Comparison of ENCODE assay signal across 9 mouse cellular contexts in the genomic region with DNA sequence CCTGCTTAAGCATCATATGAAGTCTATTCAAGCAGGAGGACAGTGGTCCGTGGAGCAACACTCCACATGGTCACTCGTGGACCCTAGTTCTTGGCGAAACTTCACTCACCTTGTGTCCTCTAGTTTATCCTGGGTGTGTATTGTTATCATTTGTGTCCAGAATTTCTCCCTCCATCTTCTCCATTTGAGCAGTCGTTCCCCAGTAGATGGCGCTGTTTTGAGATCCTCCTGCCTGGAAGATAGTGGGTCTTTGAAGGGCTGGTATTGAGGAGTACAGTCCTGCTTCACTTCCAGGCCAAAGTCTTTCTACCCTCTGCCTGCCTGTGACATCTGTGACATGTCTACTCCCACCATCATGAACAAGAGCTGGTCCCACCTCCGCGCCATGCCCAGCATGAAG.
A peak's percentile ranks its signal among the peaks of the same experiment; 100 is the strongest.
DNase-seq lines count a peak whose midpoint lies in the region; ATAC-seq and TF ChIP-seq lines count a peak whose summit lies in the region.
"Had no signal": no experiment of that assay in that cellular context is flagged by ENCODE, and none has a peak within 500 bp of the region (broad histone marks: within the 10 kb centered on the region; RNA-seq: fewer than 3 reads in every experiment).

No protein-coding gene starts in this region.

- no peak for ATAC-seq in lung, embryonic 14.5 days (ENCODE audit: insufficient read depth)
- no peak for ATAC-seq in neural tube, embryonic 15.5 days (ENCODE audit: low FRiP score)

- H3K27ac ChIP-seq in thymus, adult 2 months (ENCODE audit: control insufficient read depth, insufficient read depth, low read length) = no peak overlapping the region
- H3K27ac ChIP-seq in lung, embryonic 14.5 days (ENCODE audit: low read depth) = no peak overlapping the region
- no peak overlapping the region for H3K27ac ChIP-seq in neural tube, embryonic 15.5 days (replicated peaks)
- H3K27ac ChIP-seq: neural tube, embryonic 13.5 days had no signal

- no peak overlapping the region for H3K4me2 ChIP-seq in lung, embryonic 14.5 days
- H3K4me2 ChIP-seq in neural tube, embryonic 15.5 days = no peak overlapping the region
- H3K4me2 ChIP-seq: neural tube, embryonic 13.5 days had no signal

- H3K9me3 ChIP-seq in lung, embryonic 14.5 days (ENCODE audit: low read depth, low read length) = no peaks in the 10 kb centered on the region
- no peaks in the 10 kb centered on the region for H3K9me3 ChIP-seq in neural tube, embryonic 15.5 days (replicated peaks)
- H3K9me3 ChIP-seq: neural tube, embryonic 13.5 days had no signal

- H3K36me3 ChIP-seq in thymus, adult 2 months (ENCODE audit: control insufficient read depth, insufficient read depth, low read length) = no peaks in the 10 kb centered on the region
- H3K36me3 ChIP-seq in lung, embryonic 14.5 days (ENCODE audit: insufficient read depth) = no peaks in the 10 kb centered on the region
- H3K36me3 ChIP-seq in neural tube, embryonic 15.5 days = no peaks in the 10 kb centered on the region
- H3K36me3 ChIP-seq: neural tube, embryonic 13.5 days had no signal

- H3K4me3 ChIP-seq in thymus, adult 2 months (ENCODE audit: control insufficient read depth, insufficient read depth, low read length) = no peak overlapping the region
- H3K4me3 ChIP-seq in lung, embryonic 14.5 days (ENCODE audit: low read depth, low read length) = no peak overlapping the region
- H3K4me3 ChIP-seq in neural tube, embryonic 15.5 days (replicated peaks) = no peak overlapping the region
- H3K4me3 ChIP-seq: neural tube, embryonic 13.5 days had no signal

- no peaks in the 10 kb centered on the region for H3K27me3 ChIP-seq in thymus, adult 2 months (ENCODE audit: control insufficient read depth, insufficient read depth, low read length)
- H3K27me3 ChIP-seq in lung, embryonic 14.5 days (ENCODE audit: insufficient read depth, low read length) = no peaks in the 10 kb centered on the region
- H3K27me3 ChIP-seq in neural tube, embryonic 15.5 days (replicated peaks) = no peaks in the 10 kb centered on the region
- H3K27me3 ChIP-seq: neural tube, embryonic 13.5 days had no signal

- TF ChIP-seq CTCF in thymus, adult 2 months (IDR thresholded peaks at IDR 0.05; ENCODE audit: borderline replicate concordance, control insufficient read depth, extremely low read depth, insufficient read depth, low read length, poor library complexity) = no peak
- TF ChIP-seq CTCF in lung, embryonic 14.5 days (IDR thresholded peaks at IDR 0.05; ENCODE audit: low read depth) = peak; percentile 57

- 57% methylated on average over 7 of the region's 7 CpGs for WGBS in thymus, adult 2 months
- WGBS in lung, embryonic 14.5 days = 56% methylated on average over 7 of the region's 7 CpGs
- WGBS in neural tube, embryonic 15.5 days = 49% methylated on average over 7 of the region's 7 CpGs

- H3K4me1 ChIP-seq in thymus, adult 2 months (replicated peaks; ENCODE audit: control insufficient read depth, insufficient read depth, low read length) = no peaks in the 10 kb centered on the region
- H3K4me1 ChIP-seq in lung, embryonic 14.5 days (ENCODE audit: insufficient read depth) = no peaks in the 10 kb centered on the region
- H3K4me1 ChIP-seq in neural tube, embryonic 15.5 days = no peaks in the 10 kb centered on the region
- H3K4me1 ChIP-seq: neural tube, embryonic 13.5 days had no signal

- no peak overlapping the region for H3K9ac ChIP-seq in lung, embryonic 14.5 days
- no peak overlapping the region for H3K9ac ChIP-seq in neural tube, embryonic 15.5 days (replicated peaks)
- H3K9ac ChIP-seq: neural tube, embryonic 13.5 days had no signal

- DNase-seq in heart, postnatal 14 days = peak; percentile 11 to 31
- DNase-seq in heart, adult 11 months = no peak
- DNase-seq in thymus, adult 2 months = peak; percentile 16
- no peak for DNase-seq in thymus, adult 18-20 months
- peak; percentile 73 for DNase-seq in embryo, embryonic 10.5 days (ENCODE audit: low spot score)
- peak; percentile 70 for DNase-seq in lung, embryonic 14.5 days
- DNase-seq in yolk sac, embryonic 10.5 days (ENCODE audit: low spot score) = peak; percentile 10

- TF ChIP-seq POLR2A in thymus, adult 2 months (IDR thresholded peaks at IDR 0.05; ENCODE audit: control insufficient read depth, extremely low read depth, insufficient read depth, low read length, poor library complexity) = no peak

- intact Hi-C loops in heart, postnatal 14 days (cut with DNase I) = no loop called here

Comparison
In these comparisons a context has a peak if more than half of its experiments do, and no peak if none do; other contexts are left out.
1. DNase-seq: peak in heart, postnatal 14 days (2 of 2), thymus, adult 2 months (single experiment), embryo, embryonic 10.5 days (single experiment), lung, embryonic 14.5 days (single experiment) and yolk sac, embryonic 10.5 days (single experiment); none in heart, adult 11 months (single experiment) and thymus, adult 18-20 months (0 of 2).